Mouse (Mus musculus): ENCODE results near the gene Lmf1. TPM values are rescaled to one million over a fixed set of nuclear protein-coding genes. Genes with fewer than 3 reads are reported as not detected.

Lmf1 gene
- polyA plus RNA-seq, 1 experiment = 0.91 TPM

GRCm38 (mm10) chr17:25642032-25642431, 63.1 kb downstream of the Lmf1 start:
- Histone ChIP-seq H3K4me1 (ENCODE audit: control insufficient read depth) (no peaks in the 10 kb centered on the region), H3K9me3 (ENCODE audit: control insufficient read depth, low read length) (no peaks in the 10 kb centered on the region)

GRCm38 (mm10) chr17:25643517-25644294, 64.8 kb downstream of the Lmf1 start:
- H3K27me3 ChIP-seq (ENCODE audit: control insufficient read depth) = no peaks in the 10 kb centered on the region
- H3K36me3 ChIP-seq (ENCODE audit: control insufficient read depth) = no peaks in the 10 kb centered on the region; the same call in 1 of the 2 replicates
- no peak overlapping the region for H3K4me3 ChIP-seq (replicated peaks)
- H3K9me3 ChIP-seq (ENCODE audit: control insufficient read depth, low read length) = no peaks in the 10 kb centered on the region
- TF ChIP-seq GATA1 (IDR thresholded peaks at IDR 0.05; ENCODE audit: low read length) (no peak), TAL1 (IDR thresholded peaks at IDR 0.05; ENCODE audit: low read length) (no peak)
- H3K4me1 ChIP-seq (ENCODE audit: control insufficient read depth) = no peaks in the 10 kb centered on the region

More at GRCm38 (mm10) chr17:25642032-25642431, 63.1 kb downstream of the Lmf1 start:
- H3K36me3 ChIP-seq (ENCODE audit: control insufficient read depth) = no peaks in the 10 kb centered on the region
- no peaks in the 10 kb centered on the region for H3K27me3 ChIP-seq (ENCODE audit: control insufficient read depth)
- TF ChIP-seq GATA1 (IDR thresholded peaks at IDR 0.05; ENCODE audit: low read length) (no peak), TAL1 (IDR thresholded peaks at IDR 0.05; ENCODE audit: low read length) (no peak)
- H3K4me3 ChIP-seq (replicated peaks) = no peak overlapping the region

GRCm38 (mm10) chr17:25644761-25645160, 65.9 kb downstream of the Lmf1 start:
- no peaks in the 10 kb centered on the region for H3K4me1 ChIP-seq (ENCODE audit: control insufficient read depth)
- TF ChIP-seq GATA1 (IDR thresholded peaks at IDR 0.05; ENCODE audit: low read length) = no peak
- no peak for TF ChIP-seq TAL1 (IDR thresholded peaks at IDR 0.05; ENCODE audit: low read length)
- H3K4me3 ChIP-seq (replicated peaks) = no peak overlapping the region
- H3K27me3 ChIP-seq (ENCODE audit: control insufficient read depth) = no peaks in the 10 kb centered on the region
- no peaks in the 10 kb centered on the region; the same call in 1 of the 2 replicates for H3K9me3 ChIP-seq (ENCODE audit: control insufficient read depth, low read length)
- H3K36me3 ChIP-seq (ENCODE audit: control insufficient read depth) = peaks cover 3% of the 10 kb centered on the region; the same call in 1 of the 2 replicates

- Histone ChIP-seq H3K4me3 (replicated peaks) (no peak overlapping the region), H3K27me3 (ENCODE audit: control insufficient read depth) (no peaks in the 10 kb centered on the region), H3K36me3 (ENCODE audit: control insufficient read depth) (peaks cover 3% of the 10 kb centered on the region; the same call in 1 of the 2 replicates), H3K9me3 (ENCODE audit: control insufficient read depth, low read length) (no peaks in the 10 kb centered on the region; the same call in 1 of the 2 replicates), H3K4me1 (ENCODE audit: control insufficient read depth) (no peaks in the 10 kb centered on the region)
- TF ChIP-seq GATA1 (IDR thresholded peaks at IDR 0.05; ENCODE audit: low read length) (no peak), TAL1 (IDR thresholded peaks at IDR 0.05; ENCODE audit: low read length) (no peak)
Measured at GRCm38 (mm10) chr17:25645661-25646060, 66.8 kb downstream of the Lmf1 start.

- no peak overlapping the region for H3K4me3 ChIP-seq (replicated peaks)
- H3K9me3 ChIP-seq (ENCODE audit: control insufficient read depth, low read length) = peaks cover 2% of the 10 kb centered on the region
- peaks cover 3% of the 10 kb centered on the region; the same call in 1 of the 2 replicates for H3K36me3 ChIP-seq (ENCODE audit: control insufficient read depth)
- no peaks in the 10 kb centered on the region for H3K27me3 ChIP-seq (ENCODE audit: control insufficient read depth)
- no peak for TF ChIP-seq GATA1 (IDR thresholded peaks at IDR 0.05; ENCODE audit: low read length)
- TF ChIP-seq TAL1 (IDR thresholded peaks at IDR 0.05; ENCODE audit: low read length) = no peak
- H3K4me1 ChIP-seq (ENCODE audit: control insufficient read depth) = no peaks in the 10 kb centered on the region
Measured at GRCm38 (mm10) chr17:25647901-25648300, 69.0 kb downstream of the Lmf1 start.

GRCm38 (mm10) chr17:25648678-25649216, 69.9 kb downstream of the Lmf1 start:
- no peak overlapping the region for H3K4me3 ChIP-seq (replicated peaks)
- no peaks in the 10 kb centered on the region for H3K4me1 ChIP-seq (ENCODE audit: control insufficient read depth)
- no peaks in the 10 kb centered on the region for H3K27me3 ChIP-seq (ENCODE audit: control insufficient read depth)
- TF ChIP-seq GATA1 (IDR thresholded peaks at IDR 0.05; ENCODE audit: low read length) = no peak
- TF ChIP-seq TAL1 (IDR thresholded peaks at IDR 0.05; ENCODE audit: low read length) = no peak
- H3K9me3 ChIP-seq (ENCODE audit: control insufficient read depth, low read length) = peaks cover 2% of the 10 kb centered on the region
- H3K36me3 ChIP-seq (ENCODE audit: control insufficient read depth) = peaks cover 3% of the 10 kb centered on the region; the same call in 1 of the 2 replicates

GRCm38 (mm10) chr17:25650726-25651125, 71.8 kb downstream of the Lmf1 start:
- TF ChIP-seq TAL1 (IDR thresholded peaks at IDR 0.05; ENCODE audit: low read length) (no peak), GATA1 (IDR thresholded peaks at IDR 0.05; ENCODE audit: low read length) (no peak)
- peaks cover 6% of the 10 kb centered on the region for H3K36me3 ChIP-seq (ENCODE audit: control insufficient read depth)

GRCm38 (mm10) chr17:25652272-25652671, 73.4 kb downstream of the Lmf1 start:
- peaks cover 6% of the 10 kb centered on the region for H3K36me3 ChIP-seq (ENCODE audit: control insufficient read depth)
- no peaks in the 10 kb centered on the region for H3K4me1 ChIP-seq (ENCODE audit: control insufficient read depth)
- H3K9me3 ChIP-seq (ENCODE audit: control insufficient read depth, low read length) = peaks cover 2% of the 10 kb centered on the region
- no peak for TF ChIP-seq TAL1 (IDR thresholded peaks at IDR 0.05; ENCODE audit: low read length)
- TF ChIP-seq GATA1 (IDR thresholded peaks at IDR 0.05; ENCODE audit: low read length) = no peak
- H3K4me3 ChIP-seq (replicated peaks) = no peak overlapping the region
- H3K27me3 ChIP-seq (ENCODE audit: control insufficient read depth) = no peaks in the 10 kb centered on the region

More at GRCm38 (mm10) chr17:25650726-25651125, 71.8 kb downstream of the Lmf1 start:
- Histone ChIP-seq H3K27me3 (ENCODE audit: control insufficient read depth) (no peaks in the 10 kb centered on the region), H3K4me3 (replicated peaks) (no peak overlapping the region), H3K9me3 (ENCODE audit: control insufficient read depth, low read length) (peaks cover 2% of the 10 kb centered on the region), H3K4me1 (ENCODE audit: control insufficient read depth) (no peaks in the 10 kb centered on the region)

- H3K9me3 ChIP-seq (ENCODE audit: control insufficient read depth, low read length) = no peaks in the 10 kb centered on the region
- peaks cover 4% of the 10 kb centered on the region for H3K36me3 ChIP-seq (ENCODE audit: control insufficient read depth)
- H3K4me1 ChIP-seq (ENCODE audit: control insufficient read depth) = no peaks in the 10 kb centered on the region
- no peak overlapping the region for H3K4me3 ChIP-seq (replicated peaks)
- no peak for TF ChIP-seq TAL1 (IDR thresholded peaks at IDR 0.05; ENCODE audit: low read length)
- TF ChIP-seq GATA1 (IDR thresholded peaks at IDR 0.05; ENCODE audit: low read length) = no peak
- H3K27me3 ChIP-seq (ENCODE audit: control insufficient read depth) = no peaks in the 10 kb centered on the region
Measured at GRCm38 (mm10) chr17:25656142-25656825, 77.4 kb downstream of the Lmf1 start.

Measured in erythroblast, embryonic 14.5 days (primary cell).